Mouse (Mus musculus) ES-E14 (cell line): Measurements from ENCODE around the gene Cd151. TPM values are rescaled to one million over a fixed set of nuclear protein-coding genes. Genes with fewer than 3 reads are reported as not detected.

ENCODE experiments used
- DNase-seq: peaks from one replicate; pipeline ENCODE4 v3.0.0-alpha.2; 2013; ENCODE audit warnings: low read depth, low spot score
- H3K27ac ChIP-seq: 2 replicates; pipeline ENCODE4 v1.5.1; 2012; ENCODE audit warnings: low read depth, mild to moderate bottlenecking, low read length, moderate library complexity, mixed read lengths; ENCODE audit not compliant: poor library complexity, insufficient read depth, severe bottlenecking
- H3K36me3 ChIP-seq: 2 replicates; pipeline ENCODE4 v1.6.1; 2012; ENCODE audit warnings: mild to moderate bottlenecking, low read length, moderate library complexity, mixed read lengths; ENCODE audit not compliant: control insufficient read depth, poor library complexity, insufficient read depth, severe bottlenecking
- H3K4me1 ChIP-seq, 2 experiments: fragments of 150-350 bp in 1 of 2; sonication (generic) in 1 of 2; 2 replicates each; pipeline ENCODE4 v1.6.1; 2012; ENCODE audit warnings: low read length in 2 of 2, mild to moderate bottlenecking in 1 of 2, mixed read lengths in 1 of 2; ENCODE audit not compliant: control insufficient read depth in 2 of 2, insufficient read depth in 2 of 2, poor library complexity in 1 of 2
- H3K4me3 ChIP-seq, 2 experiments: fragments of 150-350 bp in 1 of 2; sonication (generic) in 1 of 2; 2 replicates each; pipeline ENCODE4 v1.5.1; 2012; ENCODE audit warnings: low read length in 2 of 2, low read depth in 1 of 2, mild to moderate bottlenecking in 1 of 2, mixed read lengths in 1 of 2; ENCODE audit not compliant: insufficient read depth in 1 of 2, poor library complexity in 1 of 2, severe bottlenecking in 1 of 2
- H3K9ac ChIP-seq: 2 replicates; pipeline ENCODE4 v1.6.1; 2012; ENCODE audit warnings: low read depth, mild to moderate bottlenecking, low read length, mixed read lengths; ENCODE audit not compliant: poor library complexity, insufficient read depth, severe bottlenecking
- H3K9me3 ChIP-seq: fragments of 150-350 bp; sonication (generic); 2 replicates; pipeline ENCODE4 v1.6.1; 2012; ENCODE audit warnings: low read depth, mild to moderate bottlenecking, low read length; ENCODE audit not compliant: control insufficient read depth, insufficient read depth
- CHD2 ChIP-seq: IDR thresholded peaks from 2 replicates; pipeline ENCODE4 v1.6.1; 2014; ENCODE audit warnings: mild to moderate bottlenecking, low read depth, low read length, inconsistent platforms
- HCFC1 ChIP-seq: IDR thresholded peaks from 2 replicates; pipeline ENCODE4 v1.6.1; 2012; ENCODE audit warnings: low read length, inconsistent platforms, borderline replicate concordance; ENCODE audit not compliant: insufficient read depth
- MAFK ChIP-seq: IDR thresholded peaks from 2 replicates; pipeline ENCODE4 v1.6.1; 2014; ENCODE audit warnings: mild to moderate bottlenecking, low read depth, low read length, inconsistent platforms; ENCODE audit not compliant: insufficient read depth
- ZC3H11A ChIP-seq: IDR thresholded peaks from 2 replicates; pipeline ENCODE4 v1.6.1; 2012; ENCODE audit warnings: low read depth, mild to moderate bottlenecking, inconsistent platforms, low read length, borderline replicate concordance
- ZNF384 ChIP-seq: IDR thresholded peaks from 2 replicates; pipeline ENCODE4 v1.6.1; 2012; ENCODE audit warnings: low read depth, low read length, inconsistent platforms
- in situ Hi-C, 2 experiments: fragments of 600-800 bp; cut with MboI; formaldehyde crosslinking; loops; one replicate each; pipeline ENCODE4 v1.15.1; 2025; ENCODE audit warnings: low sequenced_read_pairs in 2 of 2, inconsistent platforms in 1 of 2; ENCODE audit not compliant: unreplicated experiment in 2 of 2
- total RNA-seq: library from RNA; depleted of rRNA; stranded (reverse); fragments of 300-350 nt; gene quantifications from 2 replicates; pipeline ENCODE4 v1.2.3, GENCODE M21; 2012

Cd151 gene
- total RNA-seq, 1 experiment: 238 TPM

DNA sequence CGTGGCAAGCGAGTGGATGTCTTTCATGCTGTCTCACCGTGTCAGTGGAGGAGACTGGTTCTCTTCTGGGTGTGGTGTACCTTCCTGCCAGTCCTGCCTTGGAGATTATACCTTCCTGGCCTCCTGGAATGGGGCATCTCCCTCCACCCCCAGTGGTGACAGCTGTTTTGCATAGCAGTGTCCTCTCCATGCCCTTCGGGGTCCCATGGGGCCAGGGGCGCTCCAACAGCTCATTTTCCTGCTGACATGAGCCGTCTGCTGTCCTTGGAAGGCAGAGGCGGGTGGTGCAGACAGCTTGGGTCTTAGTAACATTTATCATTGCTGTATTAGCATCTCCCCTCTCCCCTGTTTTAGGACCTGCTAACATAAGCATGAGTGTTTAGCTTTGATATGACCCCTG, 19.9 kb downstream of the Cd151 start:
- no peak for DNase-seq
- Histone ChIP-seq H3K9ac (no peak overlapping the region), H3K4me1 (peaks cover 1 to 3% of the 10 kb centered on the region in 2 experiments; a peak in 2 of 4 replicates), H3K27ac (no peak overlapping the region), H3K4me3 (no peak overlapping the region), H3K9me3 (no peaks in the 10 kb centered on the region), H3K36me3 (peaks cover 17% of the 10 kb centered on the region; the same call in 1 of the 2 replicates)
- TF ChIP-seq HCFC1: no peak
- no peak for TF ChIP-seq ZC3H11A
- no peak for TF ChIP-seq MAFK
- TF ChIP-seq ZNF384: no peak
- TF ChIP-seq CHD2: no peak
- in situ Hi-C loops: no loop called here

DNA sequence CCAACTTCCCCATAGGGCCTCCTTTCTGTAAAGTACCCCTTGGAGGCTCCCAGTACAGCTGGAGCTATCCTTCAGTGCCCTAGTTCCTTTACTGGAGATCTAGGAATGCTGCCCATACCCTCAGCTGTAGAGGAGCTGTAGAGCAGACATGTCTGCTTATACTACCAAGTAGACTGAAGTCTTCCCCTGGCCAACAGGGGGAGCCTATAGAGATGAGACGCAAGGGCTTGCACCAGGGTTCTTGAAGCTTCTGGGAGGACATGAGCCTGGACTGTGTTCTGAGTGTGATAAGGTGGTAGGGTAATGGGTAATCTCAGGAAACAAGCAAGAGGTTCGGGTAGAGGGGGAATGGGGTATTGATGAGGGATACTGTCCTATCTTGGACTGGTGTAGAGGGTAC, 24.0 kb downstream of the Cd151 start:
- Histone ChIP-seq H3K9ac (no peak overlapping the region), H3K9me3 (no peaks in the 10 kb centered on the region), H3K36me3 (peaks cover 25% of the 10 kb centered on the region; the same call in 1 of the 2 replicates), H3K4me1 (no peaks in the 10 kb centered on the region), H3K27ac (no peak overlapping the region), H3K4me3 (no peak overlapping the region)
- in situ Hi-C loops: no loop called here
- TF ChIP-seq CHD2: no peak
- no peak for TF ChIP-seq MAFK
- TF ChIP-seq ZNF384: no peak
- TF ChIP-seq ZC3H11A: no peak
- DNase-seq: no peak

DNA sequence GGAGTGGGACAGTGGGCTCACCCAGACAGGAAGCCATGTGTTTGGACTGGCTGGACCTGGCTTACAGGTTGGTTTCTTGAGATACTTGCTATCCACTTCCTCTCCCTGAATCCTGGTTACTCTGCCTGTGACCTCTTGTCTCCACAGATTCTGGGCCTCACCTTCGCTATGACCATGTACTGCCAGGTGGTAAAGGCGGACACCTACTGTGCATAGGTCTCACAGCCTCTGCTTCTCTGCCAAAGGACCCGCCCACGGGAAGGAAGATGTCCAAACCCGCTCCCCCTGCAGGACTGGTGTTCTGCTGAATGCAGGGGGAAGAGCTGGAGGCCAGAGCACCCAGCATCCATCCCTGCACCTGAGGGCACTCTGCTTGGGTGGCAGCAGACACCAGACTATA, 25.5 kb downstream of the Cd151 start:
- Histone ChIP-seq H3K27ac (no peak overlapping the region), H3K4me3 (no peak overlapping the region), H3K9ac (no peak overlapping the region), H3K36me3 (peaks cover 20% of the 10 kb centered on the region; the same call in 1 of the 2 replicates), H3K9me3 (no peaks in the 10 kb centered on the region), H3K4me1 (no peaks in the 10 kb centered on the region)
- no peak for DNase-seq
- in situ Hi-C loops: no loop called here
- no peak for TF ChIP-seq CHD2
- TF ChIP-seq HCFC1: no peak
- no peak for TF ChIP-seq ZNF384
- TF ChIP-seq MAFK: no peak
- no peak for TF ChIP-seq ZC3H11A

DNA sequence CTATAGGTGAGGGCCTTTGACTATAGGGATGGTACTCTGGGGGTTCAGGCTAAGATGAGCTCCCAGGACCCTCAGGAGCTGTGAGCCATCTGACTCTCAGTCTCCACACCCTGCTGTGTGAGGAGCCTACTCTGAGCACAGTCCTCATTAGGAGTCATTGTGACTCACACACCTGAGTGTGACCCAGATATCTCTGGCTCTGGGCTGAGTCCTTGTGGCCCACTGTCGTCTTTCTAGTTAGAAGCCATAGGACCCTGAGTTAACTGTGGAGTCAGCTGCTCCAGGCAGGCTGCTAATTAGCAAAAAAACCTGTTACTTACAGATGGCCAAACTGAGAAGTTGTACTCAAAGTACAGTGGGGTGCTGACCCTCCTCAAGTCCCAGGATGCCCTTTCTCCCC, 26.5 kb downstream of the Cd151 start:
- no peaks in the 10 kb centered on the region for H3K9me3 ChIP-seq
- no peak for TF ChIP-seq ZC3H11A
- TF ChIP-seq HCFC1: no peak
- no peak for TF ChIP-seq MAFK
- no peak for TF ChIP-seq ZNF384
- TF ChIP-seq CHD2: no peak
- H3K4me1 ChIP-seq: no peaks in the 10 kb centered on the region
- no peak for DNase-seq
- in situ Hi-C loops: no loop called here
- H3K4me3 ChIP-seq: no peak overlapping the region
- H3K9ac ChIP-seq: no peak overlapping the region
- no peak overlapping the region for H3K27ac ChIP-seq
- H3K36me3 ChIP-seq: peaks cover 20% of the 10 kb centered on the region; the same call in 1 of the 2 replicates

DNA sequence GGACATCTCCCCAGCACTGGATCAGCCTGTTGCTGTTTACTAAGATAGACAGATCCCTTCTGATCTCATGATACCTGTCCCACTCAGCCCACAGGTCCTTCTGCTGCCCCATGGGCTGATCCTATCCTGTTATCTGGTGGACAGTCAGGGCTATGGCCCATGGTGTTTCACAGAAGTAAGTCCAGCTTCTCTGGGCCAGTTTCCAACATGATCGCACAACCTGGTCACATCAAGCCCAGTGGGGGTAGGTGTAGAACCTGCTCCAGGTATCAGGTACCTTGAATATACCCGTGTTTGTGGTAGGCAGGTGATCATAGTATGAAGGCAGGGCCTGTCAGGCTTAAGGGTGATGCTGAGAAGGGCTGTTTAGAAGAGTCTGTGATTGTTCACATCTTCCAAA, 28.2 kb downstream of the Cd151 start:
- in situ Hi-C loops: no loop called here
- Histone ChIP-seq H3K36me3 (peaks cover 20% of the 10 kb centered on the region; the same call in 1 of the 2 replicates), H3K9me3 (no peaks in the 10 kb centered on the region), H3K9ac (no peak overlapping the region), H3K27ac (no peak overlapping the region), H3K4me3 (no peak overlapping the region), H3K4me1 (no peaks in the 10 kb centered on the region)
- no peak for DNase-seq
- no peak for TF ChIP-seq CHD2
- TF ChIP-seq ZNF384: no peak
- TF ChIP-seq HCFC1: no peak
